Mouse (Mus musculus) G1E (cell line): Measurements from ENCODE around the gene Mfsd4b1.

Source experiments
- CTCF ChIP-seq: IDR thresholded peaks from 2 replicates; pipeline ENCODE4 v1.5.1; 2012; ENCODE audit warnings: low read depth, low read length, inconsistent platforms, mixed read lengths
- GATA1 ChIP-seq: IDR thresholded peaks from 2 replicates; pipeline ENCODE4 v1.6.1; 2012; ENCODE audit warnings: borderline replicate concordance, low read length, inconsistent platforms, mixed read lengths
- TAL1 ChIP-seq: conservative IDR thresholded peaks from 2 replicates; pipeline ENCODE4 v1.6.1; 2012; ENCODE audit warnings: low read depth, low read length, inconsistent platforms, mixed read lengths

GRCm38 (mm10) chr10:40036686-40037560 lies 11.9 kb upstream of the Mfsd4b1 start:
- TF ChIP-seq CTCF (no peak), GATA1 (no peak), TAL1 (no peak)
